Mouse (Mus musculus) Patski (cell line): Measurements from ENCODE around the gene Mbd5. TPM values are rescaled to one million over a fixed set of nuclear protein-coding genes. Genes with fewer than 3 reads are reported as not detected.
A peak's percentile ranks its signal among the peaks of the same experiment; 100 is the strongest.

Source experiments
- ATAC-seq: fragments of 100-300 bp; one replicate; pipeline ENCODE4 v1.8.0; 2021
- CTCF ChIA-PET: fragments of 350-600 bp; sonication (Branson Sonifier 250); formaldehyde crosslinking; loops from one replicate; lab custom pipeline; 2022; ENCODE audit warnings: inconsistent platforms; lab: Charles Lee
- POLR2A ChIA-PET: fragments of 350-600 bp; sonication (Branson Sonifier 250); formaldehyde crosslinking; loops from one replicate; lab custom pipeline; 2022; ENCODE audit warnings: antibody characterized with exemption, inconsistent platforms; lab: Charles Lee
- DNase-seq: peaks from one replicate; pipeline ENCODE4 v3.0.0-alpha.2; 2011; ENCODE audit warnings: low read depth, low spot score
- H3K27me3 ChIP-seq: fragments of 371-371 bp; one replicate; pipeline ENCODE4 v1.5.1; 2021
- CTCF ChIP-seq: fragments of 100-300 bp; IDR thresholded peaks from one replicate; pipeline ENCODE4 v1.5.1; 2021
- in situ Hi-C: fragments of 300-500 bp; cut with MboI; formaldehyde crosslinking; loops from 3 replicates; pipeline ENCODE4 v1.11.1; 2018; ENCODE audit warnings: low pct_unique_long_range_greater_than_20kb, mixed read lengths
- polyA plus RNA-seq: library from polyadenylated mRNA; unstranded; gene quantifications from one replicate; pipeline ENCODE4 v1.2.3, GENCODE M21; 2021

Gene Mbd5
- polyA plus RNA-seq, 1 experiment from 2014 or later, result 22.2 TPM

- ChIA-PET CTCF (no interaction called here), POLR2A (interaction anchor here (0.6 kb wide), 1 partner anchor 9 kb away, joined by 3 read pairs; no protein-coding TSS in a partner anchor)
- H3K27me3 ChIP-seq, result peaks cover 3% of the 10 kb centered on the region
- TF ChIP-seq CTCF, result no peak
- DNase-seq (no peak), ATAC-seq (no peak)
- in situ Hi-C loops, result no loop called here
Observed at GRCm38 (mm10) chr2:49335267-49335666, 386.0 kb downstream of the Mbd5 start.

- no peak for TF ChIP-seq CTCF
Observed at GRCm38 (mm10) chr2:49344287-49344686, 395.0 kb downstream of the Mbd5 start.

GRCm38 (mm10) chr2:49345786-49346185, 396.5 kb downstream of the Mbd5 start:
- in situ Hi-C loops, result no loop called here
- CTCF ChIA-PET, result no interaction called here
- DNase-seq, result no peak
- H3K27me3 ChIP-seq, result no peaks in the 10 kb centered on the region
- ATAC-seq, result no peak
- no peak for TF ChIP-seq CTCF
- POLR2A ChIA-PET, result no interaction called here

More at GRCm38 (mm10) chr2:49344287-49344686, 395.0 kb downstream of the Mbd5 start:
- POLR2A ChIA-PET, result no interaction called here
- in situ Hi-C loops, result no loop called here
- H3K27me3 ChIP-seq, result no peaks in the 10 kb centered on the region
- DNase-seq, result no peak
- CTCF ChIA-PET, result no interaction called here
- ATAC-seq, result no peak

GRCm38 (mm10) chr2:49349813-49350212, 400.5 kb downstream of the Mbd5 start:
- ATAC-seq (peak; percentile 95), DNase-seq (peak; percentile 99)
- no peaks in the 10 kb centered on the region for H3K27me3 ChIP-seq
- ChIA-PET CTCF (interaction anchor here (1.5 kb wide), 1 partner anchor 12 kb away, joined by 3 read pairs; no protein-coding TSS in a partner anchor), POLR2A (interaction anchor here (0.9 kb wide), 1 partner anchor 21 kb away, joined by 3 read pairs; no protein-coding TSS in a partner anchor)
- in situ Hi-C loops, result no loop called here
- no peak for TF ChIP-seq CTCF

- DNase-seq (no peak), ATAC-seq (no peak)
- ChIA-PET POLR2A (no interaction called here), CTCF (interaction anchor here (1.4 to 1.6 kb wide), 2 partner anchors 14 to 376 kb away, joined by 4 read pairs; no protein-coding TSS in a partner anchor)
- H3K27me3 ChIP-seq, result no peaks in the 10 kb centered on the region
- in situ Hi-C loops, result no loop called here
- TF ChIP-seq CTCF, result no peak
Observed at GRCm38 (mm10) chr2:49350852-49351251, 401.5 kb downstream of the Mbd5 start.

- TF ChIP-seq CTCF, result no peak
- POLR2A ChIA-PET, result no interaction called here
- H3K27me3 ChIP-seq, result no peaks in the 10 kb centered on the region
- CTCF ChIA-PET, result no interaction called here
- DNase-seq, result no peak
- in situ Hi-C loops, result no loop called here
- no peak for ATAC-seq
Observed at GRCm38 (mm10) chr2:49354066-49354465, 404.8 kb downstream of the Mbd5 start.

GRCm38 (mm10) chr2:49355867-49356266, 406.6 kb downstream of the Mbd5 start:
- H3K27me3 ChIP-seq, result no peaks in the 10 kb centered on the region
- ATAC-seq, result no peak
- DNase-seq, result no peak
- no peak for TF ChIP-seq CTCF
- POLR2A ChIA-PET, result no interaction called here
- CTCF ChIA-PET, result no interaction called here
- in situ Hi-C loops, result no loop called here

GRCm38 (mm10) chr2:49358128-49358814, 409.0 kb downstream of the Mbd5 start:
- TF ChIP-seq CTCF, result no peak
- DNase-seq, result no peak
- POLR2A ChIA-PET, result interaction anchor here (0.8 kb wide), 1 partner anchor 369 kb away, joined by 3 read pairs; no protein-coding TSS in a partner anchor
- no peak for ATAC-seq
- H3K27me3 ChIP-seq, result no peaks in the 10 kb centered on the region
- in situ Hi-C loops, result no loop called here
- CTCF ChIA-PET, result interaction anchor here (1.2 to 1.5 kb wide), 3 partner anchors 10 to 89 kb away, joined by 3 to 5 read pairs (median 4); no protein-coding TSS in a partner anchor

- peak; percentile 38 for ATAC-seq
- POLR2A ChIA-PET, result no interaction called here
- DNase-seq, result peak; percentile 31
- H3K27me3 ChIP-seq, result no peaks in the 10 kb centered on the region
- peak; percentile 65 for TF ChIP-seq CTCF
- in situ Hi-C loops, result no loop called here
- CTCF ChIA-PET, result interaction anchor here (1.0 to 1.5 kb wide), 4 partner anchors 10 to 363 kb away, joined by 3 to 5 read pairs (median 4); no protein-coding TSS in a partner anchor
Observed at GRCm38 (mm10) chr2:49358839-49359520, 409.7 kb downstream of the Mbd5 start.

GRCm38 (mm10) chr2:49359706-49360105, 410.4 kb downstream of the Mbd5 start:
- ATAC-seq, result no peak
- TF ChIP-seq CTCF, result no peak
- CTCF ChIA-PET, result interaction anchor here (1.0 kb wide), 1 partner anchor 363 kb away, joined by 4 read pairs; no protein-coding TSS in a partner anchor
- in situ Hi-C loops, result no loop called here
- POLR2A ChIA-PET, result no interaction called here
- H3K27me3 ChIP-seq, result no peaks in the 10 kb centered on the region
- DNase-seq, result no peak
